Mouse (Mus musculus): Measurements from ENCODE around the gene Gm19668.
"Not testable (repeated sequence)": the region's sequence is repeated elsewhere in the genome, so short reads cannot be mapped to it uniquely, and the experiment has no call there.

- TF ChIP-seq EP300, CTCF (IDR thresholded peaks at IDR 0.05; ENCODE audit: low read depth): not testable (repeated sequence)
Observed at GRCm38 (mm10) chr10:77783396-77783795, 15.5 kb downstream of the Gm19668 start.
